Mouse (Mus musculus) forebrain, embryonic 11.5 days (tissue): ENCODE data around the gene Gjc2. TPM values are rescaled to one million over a fixed set of nuclear protein-coding genes. Genes with fewer than 3 reads are reported as not detected.

Experiments
- ATAC-seq: fragments of 200-750 bp; cut with Nextera tagmentation; replicated peaks from 2 replicates; pipeline ENCODE4 v1.8.0; 2017; ENCODE audit warnings: moderate TSS enrichment; ENCODE audit not compliant: low FRiP score
- DNase-seq: peaks from one replicate; pipeline ENCODE4 v3.0.0-alpha.2; 2017; ENCODE audit warnings: low spot score
- H3K27ac ChIP-seq: fragments of 300-500 bp; sonication (generic); 2 replicates; pipeline ENCODE4 v1.5.1; 2014; ENCODE audit warnings: low read depth, low read length
- H3K27me3 ChIP-seq: fragments of 300-500 bp; sonication (generic); 2 replicates; pipeline ENCODE4 v1.6.1; 2014; ENCODE audit warnings: mild to moderate bottlenecking, low read length, mixed read lengths; ENCODE audit not compliant: control insufficient read depth, insufficient read depth
- H3K36me3 ChIP-seq: fragments of 300-500 bp; sonication (generic); 2 replicates; pipeline ENCODE4 v1.6.1; 2014; ENCODE audit warnings: mild to moderate bottlenecking, low read length, moderate library complexity, mixed read lengths; ENCODE audit not compliant: control insufficient read depth, insufficient read depth
- H3K4me1 ChIP-seq: fragments of 300-500 bp; sonication (generic); replicated peaks from 2 replicates; pipeline ENCODE4 v1.6.1; 2014; ENCODE audit warnings: low read length, mixed read lengths; ENCODE audit not compliant: control insufficient read depth, insufficient read depth
- H3K4me2 ChIP-seq: fragments of 300-500 bp; sonication (generic); 2 replicates; pipeline ENCODE4 v1.6.1; 2014; ENCODE audit warnings: low read depth, mild to moderate bottlenecking, low read length, moderate library complexity, mixed read lengths; ENCODE audit not compliant: severe bottlenecking
- H3K4me3 ChIP-seq: fragments of 300-500 bp; sonication (generic); 2 replicates; pipeline ENCODE4 v1.5.1; 2014; ENCODE audit warnings: low read depth, low read length
- H3K9ac ChIP-seq: fragments of 300-500 bp; sonication (generic); 2 replicates; pipeline ENCODE4 v1.6.1; 2014; ENCODE audit warnings: low read length
- H3K9me3 ChIP-seq: fragments of 300-500 bp; sonication (generic); 2 replicates; pipeline ENCODE4 v1.6.1; 2016; ENCODE audit warnings: low read length, mixed read lengths; ENCODE audit not compliant: control insufficient read depth
- WGBS: fragments of 180-500 bp; shearing (Covaris S2); extraction: QIAGEN DNeasy Blood & Tissue Kit; methylation state at CpG from one replicate; pipeline ENCODE4 v1.1.7; 2014; 5-methylcytosine and 5-hydroxymethylcytosine counted together
- polyA plus RNA-seq: library from polyadenylated mRNA; unstranded; fragments of >200 nt; fragmentation: Nextera tagmentation; extraction: Ambion mirVana; gene quantifications from 2 replicates; pipeline ENCODE4 v1.2.1, GENCODE M21; 2014

Gjc2 gene
- polyA plus RNA-seq, 1 experiment from 2014 or later = 0.08 TPM

- H3K36me3 ChIP-seq = no peaks in the 10 kb centered on the region
- H3K27ac ChIP-seq = no peak overlapping the region
- H3K4me2 ChIP-seq = no peak overlapping the region
- no peak overlapping the region for H3K4me3 ChIP-seq
- WGBS = 90% methylated on average over 9 of the region's 9 CpGs
- H3K4me1 ChIP-seq = peaks cover 2% of the 10 kb centered on the region; the same call in 1 of the 2 replicates
- no peak overlapping the region for H3K9ac ChIP-seq
- peaks cover 23% of the 10 kb centered on the region for H3K27me3 ChIP-seq
- DNase-seq = no peak
- no peaks in the 10 kb centered on the region for H3K9me3 ChIP-seq
- no peak for ATAC-seq
These were observed 52.2 kb downstream of the Gjc2 start for GRCm38 (mm10) chr11:59130782-59131181.

Other genes starting within 250 kb of the Gjc2 start
- 386 and 426 TPM in 2 replicates for gene Rnf187, start 244.3 kb downstream of the Gjc2 start, polyA plus RNA-seq
- 84.9 and 93.6 TPM in 2 replicates for gene Hist3h2ba, start 234.3 kb downstream of the Gjc2 start, polyA plus RNA-seq
- gene Hist3h2a, start 228.5 kb downstream of the Gjc2 start, polyA plus RNA-seq = 52.9 and 54.1 TPM in 2 replicates
- gene Trim17, start 228.5 kb downstream of the Gjc2 start, polyA plus RNA-seq = 0.21 and 0.75 TPM in 2 replicates
- gene Trim11, start 205.1 kb downstream of the Gjc2 start, polyA plus RNA-seq = 17.3 and 20.5 TPM in 2 replicates
- 0.04 and 0.07 TPM in 2 replicates for gene Obscn, start 46.8 kb downstream of the Gjc2 start, polyA plus RNA-seq
- 2.4 and 3.2 TPM in 2 replicates for gene Iba57, start 19.5 kb downstream of the Gjc2 start, polyA plus RNA-seq
- 90.3 and 95.7 TPM in 2 replicates for gene Guk1, start 9.0 kb upstream of the Gjc2 start, polyA plus RNA-seq
- gene Mrpl55, start 19.3 kb upstream of the Gjc2 start, polyA plus RNA-seq = 94.3 and 103 TPM in 2 replicates
- 36.6 and 41.0 TPM in 2 replicates for gene 2310033P09Rik, start 25.1 kb upstream of the Gjc2 start, polyA plus RNA-seq
- 577 and 597 TPM in 2 replicates for gene Arf1, start 45.1 kb upstream of the Gjc2 start, polyA plus RNA-seq
- gene Wnt3a, start 107.5 kb upstream of the Gjc2 start, polyA plus RNA-seq = 4.9 and 5.9 TPM in 2 replicates
- gene Wnt9a, start 123.7 kb upstream of the Gjc2 start, polyA plus RNA-seq = 4.3 and 4.7 TPM in 2 replicates
- not detected in 2 replicates for gene Prss38, start 192.4 kb upstream of the Gjc2 start, polyA plus RNA-seq